Mouse (Mus musculus) heart, embryonic 12.5 days (tissue): ENCODE results near the gene Gm11096. TPM values are rescaled to one million over a fixed set of nuclear protein-coding genes. Genes with fewer than 3 reads are reported as not detected.

Experiments
- ATAC-seq: fragments of 200-750 bp; cut with Nextera tagmentation; 2 replicates; pipeline ENCODE4 v1.8.0; 2017; ENCODE audit warnings: moderate TSS enrichment, moderate library complexity; ENCODE audit not compliant: insufficient number of reproducible peaks, low FRiP score
- H3K27ac ChIP-seq: fragments of 300-500 bp; sonication (generic); 2 replicates; pipeline ENCODE4 v1.5.1; 2016; ENCODE audit warnings: mild to moderate bottlenecking, moderate library complexity; ENCODE audit not compliant: poor library complexity, severe bottlenecking
- H3K27me3 ChIP-seq: fragments of 300-500 bp; sonication (generic); replicated peaks from 2 replicates; pipeline ENCODE4 v1.6.1; 2016; ENCODE audit warnings: mild to moderate bottlenecking, moderate library complexity
- H3K36me3 ChIP-seq: fragments of 300-500 bp; sonication (generic); 2 replicates; pipeline ENCODE4 v1.6.1; 2016; ENCODE audit warnings: mild to moderate bottlenecking, moderate library complexity
- H3K4me1 ChIP-seq: fragments of 300-500 bp; sonication (generic); replicated peaks from 2 replicates; pipeline ENCODE4 v1.6.1; 2016; ENCODE audit warnings: mild to moderate bottlenecking
- H3K4me2 ChIP-seq: fragments of 300-500 bp; sonication (generic); 2 replicates; pipeline ENCODE4 v1.6.1; 2016; ENCODE audit warnings: mild to moderate bottlenecking, moderate library complexity
- H3K4me3 ChIP-seq: fragments of 300-500 bp; sonication (generic); 2 replicates; pipeline ENCODE4 v1.5.1; 2016; ENCODE audit warnings: mild to moderate bottlenecking
- H3K9ac ChIP-seq: fragments of 300-500 bp; sonication (generic); 2 replicates; pipeline ENCODE4 v1.6.1; 2016; ENCODE audit warnings: mild to moderate bottlenecking, moderate library complexity
- H3K9me3 ChIP-seq: fragments of 300-500 bp; sonication (generic); replicated peaks from 2 replicates; pipeline ENCODE4 v1.6.1; 2016; ENCODE audit warnings: mild to moderate bottlenecking, moderate library complexity
- WGBS: fragments of 180-500 bp; shearing (Covaris S2); methylation state at CpG from one replicate; pipeline ENCODE4 v1.1.7; 2016; 5-methylcytosine and 5-hydroxymethylcytosine counted together
- polyA plus RNA-seq: library from polyadenylated mRNA; unstranded; fragments of >200 nt; fragmentation: Nextera tagmentation; extraction: Ambion mirVana; gene quantifications from 2 replicates; pipeline ENCODE4 v1.2.1, GENCODE M21; 2016

Gm11096 gene
- polyA plus RNA-seq, 1 experiment from 2014 or later: not detected

DNA sequence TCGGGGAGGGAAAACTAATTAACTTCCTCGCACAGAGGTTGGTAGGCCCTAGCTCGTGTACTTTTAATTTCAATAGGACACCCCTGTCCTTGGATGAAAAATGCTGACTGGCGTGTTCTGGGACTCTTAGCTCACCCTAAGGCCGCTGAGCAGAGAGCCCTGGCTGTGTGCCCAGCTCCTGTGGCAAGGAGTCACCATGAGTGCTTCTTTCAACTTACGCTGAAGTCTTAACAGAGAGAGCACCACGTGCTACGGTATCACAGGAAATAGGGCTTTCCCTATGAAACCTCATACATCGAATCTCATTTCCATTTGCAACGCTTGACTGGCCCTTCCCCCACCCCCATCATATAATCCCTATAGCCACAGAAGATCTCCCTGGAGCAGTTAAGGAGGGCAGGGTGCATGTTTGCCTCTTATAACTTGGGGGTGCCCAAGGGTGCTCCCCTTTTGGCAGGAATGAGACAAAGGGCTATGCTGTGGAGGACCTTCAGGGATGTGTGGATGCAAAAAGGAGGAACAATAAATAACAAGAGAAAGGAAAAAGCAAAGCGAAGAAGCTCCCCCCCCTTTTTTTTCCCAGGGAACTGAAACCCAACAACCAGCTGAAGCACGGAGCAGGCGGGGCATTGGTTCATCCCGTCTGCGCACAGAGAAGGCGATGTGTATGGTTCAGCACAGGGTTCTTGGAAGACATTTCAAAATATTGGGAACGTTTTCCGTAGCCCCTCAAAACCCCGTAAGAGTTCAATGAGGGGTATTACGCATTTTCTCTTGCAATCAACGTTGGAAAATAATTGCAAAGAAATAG lies 39.0 kb downstream of the Gm11096 start:
- H3K9ac ChIP-seq: no peak overlapping the region
- no peaks in the 10 kb centered on the region for H3K9me3 ChIP-seq
- 63% methylated on average over 21 of the region's 21 CpGs for WGBS
- H3K27ac ChIP-seq: peak overlapping the region; percentile 77
- no peaks in the 10 kb centered on the region for H3K27me3 ChIP-seq
- peaks cover 41% of the 10 kb centered on the region for H3K4me1 ChIP-seq
- H3K36me3 ChIP-seq: no peaks in the 10 kb centered on the region
- H3K4me2 ChIP-seq: peak overlapping the region; percentile 38
- no peak overlapping the region for H3K4me3 ChIP-seq
- peak; percentile 70 for ATAC-seq

DNA sequence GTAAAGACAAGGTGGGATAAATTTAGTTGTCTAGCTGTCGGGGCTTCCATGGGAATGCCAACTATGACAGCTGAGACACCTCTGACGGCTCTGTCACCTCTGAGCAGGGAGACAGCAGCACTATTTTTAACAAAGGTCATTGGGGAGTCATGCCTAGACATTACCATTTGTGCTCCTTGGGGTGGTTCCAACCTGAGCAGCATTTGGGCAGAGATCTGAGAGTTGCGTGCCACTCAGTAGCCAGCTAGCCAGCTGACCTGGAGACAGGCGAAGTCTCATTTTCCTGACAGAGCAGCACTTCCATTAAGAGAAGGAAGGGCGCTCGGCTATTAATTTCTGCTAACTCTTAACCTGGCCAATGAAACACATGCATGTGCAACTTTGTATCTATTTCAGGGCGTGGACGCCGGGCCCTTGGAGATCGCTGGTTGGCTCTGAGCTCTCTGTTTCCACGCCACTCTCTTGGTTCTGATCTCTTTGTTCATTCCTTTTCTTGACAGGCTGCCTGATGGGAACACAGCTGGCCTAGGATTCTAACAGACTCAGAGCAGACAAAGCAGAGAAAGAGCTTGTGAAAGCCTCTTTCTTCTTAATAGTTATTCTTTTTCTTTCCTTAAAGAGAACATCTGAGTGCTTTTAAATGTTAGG lies 40.4 kb downstream of the Gm11096 start:
- H3K4me2 ChIP-seq: peak overlapping the region; percentile 55
- H3K9ac ChIP-seq: 0 out of 2 replicates have a peak overlapping the region, but pooled peaks have one; percentile 50
- peak; percentile 71 for ATAC-seq
- no peaks in the 10 kb centered on the region for H3K9me3 ChIP-seq
- H3K4me1 ChIP-seq: peaks cover 44% of the 10 kb centered on the region
- H3K4me3 ChIP-seq: no peak overlapping the region
- WGBS: 53% methylated on average over 11 of the region's 11 CpGs
- H3K27ac ChIP-seq: peak overlapping the region; percentile 91
- H3K36me3 ChIP-seq: no peaks in the 10 kb centered on the region
- H3K27me3 ChIP-seq: no peaks in the 10 kb centered on the region

DNA sequence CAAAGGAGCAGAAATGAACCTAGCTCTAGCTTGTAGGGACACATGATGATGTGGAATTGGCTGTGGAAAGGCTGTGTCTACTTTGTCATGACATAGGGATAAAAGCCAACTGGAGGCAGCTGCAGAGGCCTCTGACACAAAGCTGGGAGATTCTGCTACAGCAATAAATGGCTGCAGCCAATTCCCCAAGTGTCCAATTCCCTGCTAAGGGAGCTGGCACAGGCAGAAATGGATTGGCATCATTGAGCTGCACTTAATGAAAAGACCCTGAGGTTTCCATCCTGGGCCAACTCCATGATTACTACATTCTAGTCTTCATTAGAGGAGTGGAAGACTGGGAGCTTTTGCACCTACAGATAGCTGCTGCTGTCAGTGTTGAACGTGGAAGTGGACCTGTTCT lies 44.8 kb downstream of the Gm11096 start:
- peaks cover 35% of the 10 kb centered on the region for H3K4me1 ChIP-seq
- no peaks in the 10 kb centered on the region for H3K36me3 ChIP-seq
- WGBS: 68% methylated on average over 1 of the region's 1 CpGs
- no peaks in the 10 kb centered on the region for H3K27me3 ChIP-seq
- H3K27ac ChIP-seq: no peak overlapping the region
- H3K4me2 ChIP-seq: no peak overlapping the region
- no peaks in the 10 kb centered on the region for H3K9me3 ChIP-seq
- no peak overlapping the region for H3K9ac ChIP-seq
- H3K4me3 ChIP-seq: no peak overlapping the region
- no peak for ATAC-seq
